Mouse (Mus musculus): ENCODE data around the gene Fgf8. TPM values are rescaled to one million over a fixed set of nuclear protein-coding genes. Genes with fewer than 3 reads are reported as not detected.

Fgf8 gene
- polyA plus RNA-seq, 1 experiment: 0.26 TPM

- Histone ChIP-seq H3K27me3 (ENCODE audit: control insufficient read depth, insufficient read depth, low read length) (no peaks in the 10 kb centered on the region), H3K36me3 (ENCODE audit: control insufficient read depth, insufficient read depth, low read length) (no peaks in the 10 kb centered on the region), H3K4me3 (ENCODE audit: control insufficient read depth, insufficient read depth, low read length) (no peak overlapping the region), H3K27ac (ENCODE audit: control insufficient read depth, insufficient read depth, low read length) (no peak overlapping the region), H3K4me1 (replicated peaks; ENCODE audit: control insufficient read depth, insufficient read depth, low read length) (no peaks in the 10 kb centered on the region; the same call in 1 of the 2 replicates)
- DNase-seq: no peak
- 90% methylated on average over 3 of the region's 3 CpGs for WGBS
- TF ChIP-seq POLR2A (IDR thresholded peaks at IDR 0.05; ENCODE audit: control insufficient read depth, extremely low read depth, insufficient read depth, low read length, poor library complexity): no peak
- TF ChIP-seq CTCF (IDR thresholded peaks at IDR 0.05; ENCODE audit: borderline replicate concordance, control insufficient read depth, extremely low read depth, insufficient read depth, low read length, poor library complexity): no peak
Measured at GRCm38 (mm10) chr19:45718286-45718685, 24.4 kb downstream of the Fgf8 start.

- Histone ChIP-seq H3K4me1 (replicated peaks; ENCODE audit: control insufficient read depth, insufficient read depth, low read length) (no peaks in the 10 kb centered on the region; the same call in 1 of the 2 replicates), H3K27me3 (ENCODE audit: control insufficient read depth, insufficient read depth, low read length) (no peaks in the 10 kb centered on the region), H3K27ac (ENCODE audit: control insufficient read depth, insufficient read depth, low read length) (no peak overlapping the region), H3K36me3 (ENCODE audit: control insufficient read depth, insufficient read depth, low read length) (no peaks in the 10 kb centered on the region), H3K4me3 (ENCODE audit: control insufficient read depth, insufficient read depth, low read length) (no peak overlapping the region)
- no peak for TF ChIP-seq CTCF (IDR thresholded peaks at IDR 0.05; ENCODE audit: borderline replicate concordance, control insufficient read depth, extremely low read depth, insufficient read depth, low read length, poor library complexity)
- TF ChIP-seq POLR2A (IDR thresholded peaks at IDR 0.05; ENCODE audit: control insufficient read depth, extremely low read depth, insufficient read depth, low read length, poor library complexity): no peak
- 66% methylated on average over 16 of the region's 16 CpGs for WGBS
- no peak for DNase-seq
Measured at GRCm38 (mm10) chr19:45717493-45718220, 25.1 kb downstream of the Fgf8 start.

GRCm38 (mm10) chr19:45708704-45709103 lies 34.0 kb downstream of the Fgf8 start:
- DNase-seq: no peak
- WGBS: 78% methylated on average over 3 of the region's 3 CpGs
- no peak overlapping the region for H3K4me3 ChIP-seq (ENCODE audit: control insufficient read depth, insufficient read depth, low read length)
- no peaks in the 10 kb centered on the region for H3K36me3 ChIP-seq (ENCODE audit: control insufficient read depth, insufficient read depth, low read length)
- H3K27me3 ChIP-seq (ENCODE audit: control insufficient read depth, insufficient read depth, low read length): no peaks in the 10 kb centered on the region
- H3K4me1 ChIP-seq (replicated peaks; ENCODE audit: control insufficient read depth, insufficient read depth, low read length): no peaks in the 10 kb centered on the region
- H3K27ac ChIP-seq (ENCODE audit: control insufficient read depth, insufficient read depth, low read length): no peak overlapping the region
- no peak for TF ChIP-seq POLR2A (IDR thresholded peaks at IDR 0.05; ENCODE audit: control insufficient read depth, extremely low read depth, insufficient read depth, low read length, poor library complexity)
- no peak for TF ChIP-seq CTCF (IDR thresholded peaks at IDR 0.05; ENCODE audit: borderline replicate concordance, control insufficient read depth, extremely low read depth, insufficient read depth, low read length, poor library complexity)

- H3K27me3 ChIP-seq (ENCODE audit: control insufficient read depth, insufficient read depth, low read length): no peaks in the 10 kb centered on the region
- H3K36me3 ChIP-seq (ENCODE audit: control insufficient read depth, insufficient read depth, low read length): no peaks in the 10 kb centered on the region
- H3K4me3 ChIP-seq (ENCODE audit: control insufficient read depth, insufficient read depth, low read length): no peak overlapping the region
- DNase-seq: no peak
- TF ChIP-seq POLR2A (IDR thresholded peaks at IDR 0.05; ENCODE audit: control insufficient read depth, extremely low read depth, insufficient read depth, low read length, poor library complexity) (no peak), CTCF (IDR thresholded peaks at IDR 0.05; ENCODE audit: borderline replicate concordance, control insufficient read depth, extremely low read depth, insufficient read depth, low read length, poor library complexity) (no peak)
- 77% methylated on average over 6 of the region's 6 CpGs for WGBS
- no peak overlapping the region for H3K27ac ChIP-seq (ENCODE audit: control insufficient read depth, insufficient read depth, low read length)
- H3K4me1 ChIP-seq (replicated peaks; ENCODE audit: control insufficient read depth, insufficient read depth, low read length): no peaks in the 10 kb centered on the region
Measured at GRCm38 (mm10) chr19:45696281-45696600, 46.5 kb downstream of the Fgf8 start.

- TF ChIP-seq CTCF (IDR thresholded peaks at IDR 0.05; ENCODE audit: borderline replicate concordance, control insufficient read depth, extremely low read depth, insufficient read depth, low read length, poor library complexity) (no peak), POLR2A (IDR thresholded peaks at IDR 0.05; ENCODE audit: control insufficient read depth, extremely low read depth, insufficient read depth, low read length, poor library complexity) (no peak)
- WGBS: 68% methylated on average over 25 of the region's 25 CpGs
- Histone ChIP-seq H3K4me1 (replicated peaks; ENCODE audit: control insufficient read depth, insufficient read depth, low read length) (no peaks in the 10 kb centered on the region), H3K4me3 (ENCODE audit: control insufficient read depth, insufficient read depth, low read length) (no peak overlapping the region), H3K27ac (ENCODE audit: control insufficient read depth, insufficient read depth, low read length) (no peak overlapping the region), H3K36me3 (ENCODE audit: control insufficient read depth, insufficient read depth, low read length) (no peaks in the 10 kb centered on the region), H3K27me3 (ENCODE audit: control insufficient read depth, insufficient read depth, low read length) (no peaks in the 10 kb centered on the region)
- no peak for DNase-seq
Measured at GRCm38 (mm10) chr19:45695496-45696280, 47.0 kb downstream of the Fgf8 start.

GRCm38 (mm10) chr19:45694056-45694455 lies 48.7 kb downstream of the Fgf8 start:
- 61% methylated on average over 3 of the region's 3 CpGs for WGBS
- Histone ChIP-seq H3K27ac (ENCODE audit: control insufficient read depth, insufficient read depth, low read length) (no peak overlapping the region), H3K4me3 (ENCODE audit: control insufficient read depth, insufficient read depth, low read length) (no peak overlapping the region), H3K27me3 (ENCODE audit: control insufficient read depth, insufficient read depth, low read length) (no peaks in the 10 kb centered on the region), H3K36me3 (ENCODE audit: control insufficient read depth, insufficient read depth, low read length) (no peaks in the 10 kb centered on the region), H3K4me1 (replicated peaks; ENCODE audit: control insufficient read depth, insufficient read depth, low read length) (no peaks in the 10 kb centered on the region)
- TF ChIP-seq CTCF (IDR thresholded peaks at IDR 0.05; ENCODE audit: borderline replicate concordance, control insufficient read depth, extremely low read depth, insufficient read depth, low read length, poor library complexity): no peak
- TF ChIP-seq POLR2A (IDR thresholded peaks at IDR 0.05; ENCODE audit: control insufficient read depth, extremely low read depth, insufficient read depth, low read length, poor library complexity): no peak
- no peak for DNase-seq

Measured in thymus, adult 2 months (tissue).